Mouse (Mus musculus): Measurements from ENCODE around the gene H2-DMb2. TPM values are rescaled to one million over a fixed set of nuclear protein-coding genes. Genes with fewer than 3 reads are reported as not detected.
A peak's percentile ranks its signal among the peaks of the same experiment; 100 is the strongest.

The H2-DMb2 gene
- polyA plus RNA-seq (2015; fragmentation: Nextera tagmentation; extraction: Ambion mirVana): 2.5 and 6.1 TPM in 2 replicates

DNA sequence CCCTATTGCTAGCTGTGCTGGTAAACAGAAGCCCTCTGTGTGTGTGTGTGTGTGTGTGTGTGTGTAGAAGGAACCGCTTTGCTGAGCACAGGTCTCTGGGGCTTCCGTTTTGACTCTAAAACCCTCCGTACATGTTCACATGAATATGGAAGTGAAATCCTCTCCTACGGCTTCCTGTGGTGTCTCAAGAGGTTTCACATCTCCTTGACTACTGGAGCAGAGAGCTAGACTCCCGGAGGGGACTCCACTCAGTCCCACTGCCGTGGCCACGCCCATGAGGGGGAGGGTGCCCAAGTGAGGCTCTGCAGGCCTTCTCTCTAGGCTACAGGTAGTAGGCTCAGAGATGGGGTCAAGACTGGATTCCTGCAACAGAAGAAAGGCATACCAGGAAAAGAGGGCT, at the start of gene H2-DMb2:
H2-DMb2 (plus strand) TSS at position 275 of the 400 bp plus-strand sequence.
- peak; percentile 50 for ATAC-seq (replicated peaks; ENCODE audit: extremely low read depth, insufficient read depth, low FRiP score)

DNA sequence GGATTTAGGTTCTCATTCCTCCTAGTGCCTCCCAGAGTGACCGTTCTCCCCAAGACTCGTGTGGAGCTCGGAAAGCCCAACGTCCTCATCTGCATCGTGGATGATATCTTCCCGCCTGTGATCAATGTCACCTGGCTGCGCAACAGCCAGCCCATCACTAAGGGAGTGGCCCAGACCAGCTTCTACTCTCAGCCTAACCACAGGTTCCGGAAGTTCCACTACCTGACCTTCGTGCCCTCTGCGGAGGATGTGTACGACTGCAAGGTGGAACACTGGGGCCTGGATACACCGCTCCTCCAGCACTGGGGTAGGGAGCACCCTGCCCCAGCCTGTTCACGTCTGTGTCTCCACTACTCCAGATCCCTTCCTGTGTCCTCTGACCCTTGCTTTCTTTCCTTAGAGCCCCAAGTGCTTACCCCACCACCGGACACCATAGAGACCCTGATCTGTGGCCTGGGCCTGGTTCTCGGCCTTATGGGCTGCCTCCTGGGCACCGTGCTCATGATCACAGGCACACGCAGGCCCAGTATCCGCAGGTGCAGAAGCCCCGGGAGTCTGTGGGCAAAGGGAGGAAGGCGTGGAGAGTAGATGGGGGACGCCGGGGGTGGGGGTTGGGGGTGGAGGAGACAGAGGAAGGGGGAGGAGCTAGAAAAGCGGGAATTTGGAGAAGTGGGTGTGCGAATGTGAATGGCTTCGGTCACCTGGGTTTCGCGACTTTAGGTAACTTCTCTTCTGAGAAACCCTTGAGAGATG, 48.6 kb upstream of the H2-DMb2 start:
- Histone ChIP-seq H3K27me3 (ENCODE audit: control insufficient read depth, insufficient read depth, low read length) (no peaks in the 10 kb centered on the region), H3K4me3 (ENCODE audit: low read length) (no peak overlapping the region), H3K9me3 (replicated peaks; ENCODE audit: control insufficient read depth, low read length) (no peaks in the 10 kb centered on the region), H3K4me2 (ENCODE audit: low read depth, low read length) (no peak overlapping the region), H3K4me1 (ENCODE audit: control insufficient read depth, insufficient read depth, low read length) (peaks cover 5% of the 10 kb centered on the region), H3K9ac (ENCODE audit: low read length) (no peak overlapping the region), H3K27ac (ENCODE audit: low read length) (no peak overlapping the region), H3K36me3 (ENCODE audit: control insufficient read depth, insufficient read depth) (no peaks in the 10 kb centered on the region)
- 78% methylated on average over 27 of the region's 27 CpGs for WGBS
- no peak for ATAC-seq (replicated peaks; ENCODE audit: extremely low read depth, insufficient read depth, low FRiP score)

More for the DNA sequence above, at the start of gene H2-DMb2:
- H3K4me1 ChIP-seq (ENCODE audit: control insufficient read depth, insufficient read depth, low read length): peaks cover 9% of the 10 kb centered on the region
- H3K27ac ChIP-seq (ENCODE audit: low read length): peak within 1 kb of the TSS; percentile 61; the same call in 1 of the 2 replicates
- H3K4me3 ChIP-seq (ENCODE audit: low read length): no peak within 1 kb of the TSS
- no peak within 1 kb of the TSS for H3K4me2 ChIP-seq (ENCODE audit: low read depth, low read length)
- no peaks in the 10 kb centered on the region for H3K36me3 ChIP-seq (ENCODE audit: control insufficient read depth, insufficient read depth)
- peaks cover 22% of the 10 kb centered on the region for H3K27me3 ChIP-seq (ENCODE audit: control insufficient read depth, insufficient read depth, low read length)
- WGBS: 34% methylated on average over 7 of the region's 7 CpGs
- no peaks in the 10 kb centered on the region for H3K9me3 ChIP-seq (replicated peaks; ENCODE audit: control insufficient read depth, low read length)
- H3K9ac ChIP-seq (ENCODE audit: low read length): no peak within 1 kb of the TSS

DNA sequence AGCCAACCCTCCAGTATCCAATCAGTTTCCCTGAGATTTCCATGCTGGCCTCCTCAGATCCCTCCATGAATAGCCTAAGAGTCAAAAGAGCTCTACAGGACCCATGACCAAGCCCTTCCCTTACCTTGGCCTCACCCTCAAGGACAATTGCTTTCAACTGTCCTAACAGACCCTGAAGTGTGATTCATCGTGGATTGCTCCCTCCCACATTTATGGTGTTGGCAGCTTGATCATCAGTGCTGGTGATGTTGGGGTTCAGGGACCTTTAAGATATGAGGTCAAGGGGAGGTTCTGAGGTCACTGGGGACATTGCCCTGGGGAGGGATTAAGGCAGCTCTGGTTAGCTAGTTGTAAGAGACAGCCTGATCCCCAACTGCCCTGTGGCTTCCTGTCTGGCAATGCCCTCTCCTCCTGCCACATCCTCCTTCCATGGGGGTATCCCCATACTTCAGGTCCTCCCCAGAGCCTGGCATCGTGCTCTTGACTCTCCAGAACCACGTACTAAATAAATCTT, 46.6 kb upstream of the H2-DMb2 start:
- no peak overlapping the region for H3K9ac ChIP-seq (ENCODE audit: low read length)
- no peaks in the 10 kb centered on the region for H3K36me3 ChIP-seq (ENCODE audit: control insufficient read depth, insufficient read depth)
- H3K27ac ChIP-seq (ENCODE audit: low read length): no peak overlapping the region
- 57% methylated on average over 3 of the region's 3 CpGs for WGBS
- ATAC-seq (replicated peaks; ENCODE audit: extremely low read depth, insufficient read depth, low FRiP score): no peak
- H3K27me3 ChIP-seq (ENCODE audit: control insufficient read depth, insufficient read depth, low read length): no peaks in the 10 kb centered on the region
- H3K4me3 ChIP-seq (ENCODE audit: low read length): no peak overlapping the region
- no peaks in the 10 kb centered on the region for H3K9me3 ChIP-seq (replicated peaks; ENCODE audit: control insufficient read depth, low read length)
- H3K4me2 ChIP-seq (ENCODE audit: low read depth, low read length): no peak overlapping the region
- H3K4me1 ChIP-seq (ENCODE audit: control insufficient read depth, insufficient read depth, low read length): peaks cover 8% of the 10 kb centered on the region

DNA sequence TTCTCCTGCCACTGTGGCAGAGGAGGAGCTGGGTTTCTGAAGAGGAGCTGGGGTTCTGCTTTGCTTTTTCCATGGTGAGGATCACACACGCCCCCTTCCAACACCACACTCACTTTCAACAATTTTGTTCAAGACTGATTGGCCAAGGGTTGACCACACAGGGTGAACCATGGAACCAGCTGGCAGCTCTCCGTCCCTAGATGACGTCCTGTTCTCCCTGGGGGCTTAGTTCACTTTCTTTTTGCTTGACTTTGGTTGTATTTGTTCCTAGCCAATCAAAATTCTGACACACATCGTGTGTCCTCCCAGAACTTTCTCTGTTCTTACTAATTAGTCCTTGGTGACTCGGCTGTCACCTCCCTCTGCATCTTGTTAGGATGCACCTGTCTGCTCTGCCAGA, 45.8 kb upstream of the H2-DMb2 start:
- no peak overlapping the region for H3K9ac ChIP-seq (ENCODE audit: low read length)
- no peaks in the 10 kb centered on the region for H3K9me3 ChIP-seq (replicated peaks; ENCODE audit: control insufficient read depth, low read length)
- H3K27me3 ChIP-seq (ENCODE audit: control insufficient read depth, insufficient read depth, low read length): no peaks in the 10 kb centered on the region
- no peak for ATAC-seq (replicated peaks; ENCODE audit: extremely low read depth, insufficient read depth, low FRiP score)
- no peak overlapping the region for H3K27ac ChIP-seq (ENCODE audit: low read length)
- 62% methylated on average over 5 of the region's 5 CpGs for WGBS
- no peaks in the 10 kb centered on the region for H3K36me3 ChIP-seq (ENCODE audit: control insufficient read depth, insufficient read depth)
- H3K4me1 ChIP-seq (ENCODE audit: control insufficient read depth, insufficient read depth, low read length): peaks cover 8% of the 10 kb centered on the region
- no peak overlapping the region for H3K4me3 ChIP-seq (ENCODE audit: low read length)
- H3K4me2 ChIP-seq (ENCODE audit: low read depth, low read length): no peak overlapping the region

DNA sequence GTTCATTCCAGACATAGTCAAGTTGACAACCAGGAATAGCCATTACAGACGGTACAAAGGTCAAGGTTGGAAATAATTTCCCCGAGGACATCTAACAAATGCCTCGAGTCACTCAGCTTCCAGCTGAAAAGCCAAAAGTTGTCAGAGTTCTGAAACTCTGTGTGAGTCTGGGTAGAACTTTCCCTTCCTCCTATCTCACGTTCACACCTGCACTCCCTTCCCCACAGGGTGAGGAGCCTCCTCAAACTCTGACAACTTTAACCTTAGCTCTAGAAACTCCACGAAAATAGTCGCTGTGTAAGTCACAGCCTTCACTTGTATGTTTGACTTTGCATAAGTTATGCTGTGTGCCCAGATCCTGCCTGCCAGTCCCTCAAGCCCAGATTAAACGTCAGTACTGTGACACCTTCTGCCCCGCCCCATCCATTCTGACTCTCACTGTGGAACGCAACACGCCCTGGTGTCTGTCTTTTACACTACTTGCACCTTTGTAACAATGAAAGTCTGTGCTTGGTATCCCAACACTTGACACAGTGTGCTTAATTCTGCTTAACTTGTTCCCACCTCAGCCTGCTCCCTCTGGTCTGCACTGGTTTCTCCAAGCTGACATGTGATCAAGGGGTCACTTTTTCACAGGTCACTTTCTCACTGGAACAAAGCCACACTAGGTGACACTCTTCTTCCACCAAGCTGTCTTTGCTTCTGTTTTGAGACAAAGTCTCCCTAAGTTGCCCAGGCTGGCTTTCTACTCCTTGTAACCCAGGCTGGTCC, 44.2 kb upstream of the H2-DMb2 start:
- Histone ChIP-seq H3K27ac (ENCODE audit: low read length) (no peak overlapping the region), H3K4me3 (ENCODE audit: low read length) (no peak overlapping the region), H3K36me3 (ENCODE audit: control insufficient read depth, insufficient read depth) (no peaks in the 10 kb centered on the region), H3K9me3 (replicated peaks; ENCODE audit: control insufficient read depth, low read length) (no peaks in the 10 kb centered on the region), H3K27me3 (ENCODE audit: control insufficient read depth, insufficient read depth, low read length) (no peaks in the 10 kb centered on the region), H3K4me1 (ENCODE audit: control insufficient read depth, insufficient read depth, low read length) (peaks cover 8% of the 10 kb centered on the region), H3K9ac (ENCODE audit: low read length) (no peak overlapping the region), H3K4me2 (ENCODE audit: low read depth, low read length) (no peak overlapping the region)
- no peak for ATAC-seq (replicated peaks; ENCODE audit: extremely low read depth, insufficient read depth, low FRiP score)
- 35% methylated on average over 10 of the region's 10 CpGs for WGBS

DNA sequence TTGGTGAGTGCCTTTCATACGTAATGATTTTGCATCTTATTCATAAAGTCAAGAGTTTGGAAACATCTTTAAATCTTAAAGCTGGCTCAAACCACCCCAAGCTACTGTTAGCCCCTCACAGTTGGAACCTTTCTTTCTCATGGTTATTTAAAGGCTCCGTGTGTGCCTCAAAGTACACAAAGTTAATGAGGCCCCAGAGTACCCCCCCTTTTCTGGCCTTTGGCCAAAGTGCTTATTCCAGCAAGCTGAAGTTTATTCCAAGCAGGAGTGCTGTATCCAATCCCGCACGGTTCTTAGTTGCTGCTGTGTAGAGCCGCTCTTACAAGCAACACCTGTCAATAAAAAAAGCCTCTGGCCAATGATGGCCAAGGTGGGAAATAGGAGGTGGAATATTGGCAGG, 43.6 kb upstream of the H2-DMb2 start:
- ATAC-seq (replicated peaks; ENCODE audit: extremely low read depth, insufficient read depth, low FRiP score): no peak
- 52% methylated on average over 5 of the region's 5 CpGs for WGBS

DNA sequence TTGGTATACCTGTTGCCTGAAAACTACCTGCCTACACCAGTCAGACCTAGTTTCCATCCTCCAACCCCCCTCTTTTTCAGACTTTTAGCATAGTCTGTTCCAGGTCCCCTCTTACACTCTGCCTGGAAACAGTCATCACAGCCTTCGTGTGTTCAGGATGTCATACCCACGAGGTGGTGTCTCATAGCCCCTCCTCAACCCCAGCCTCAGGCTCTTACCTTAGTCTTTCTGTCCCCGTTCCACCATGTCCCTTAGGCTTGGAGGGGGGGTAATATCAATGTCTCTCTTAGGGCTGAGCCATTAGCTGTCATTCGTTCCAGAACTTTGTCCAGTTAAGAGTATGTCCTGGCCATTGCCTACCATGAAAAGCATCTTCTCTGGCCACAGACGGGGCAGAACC, 41.9 kb upstream of the H2-DMb2 start:
- H3K4me2 ChIP-seq (ENCODE audit: low read depth, low read length): no peak overlapping the region
- 0 out of 2 replicates have a peak, but pooled peaks have one; percentile 7 for ATAC-seq (replicated peaks; ENCODE audit: extremely low read depth, insufficient read depth, low FRiP score)
- 25% methylated on average over 5 of the region's 5 CpGs for WGBS

More for the DNA sequence above, 43.6 kb upstream of the H2-DMb2 start:
- Histone ChIP-seq H3K27ac (ENCODE audit: low read length) (no peak overlapping the region), H3K4me1 (ENCODE audit: control insufficient read depth, insufficient read depth, low read length) (peaks cover 8% of the 10 kb centered on the region), H3K27me3 (ENCODE audit: control insufficient read depth, insufficient read depth, low read length) (no peaks in the 10 kb centered on the region), H3K4me2 (ENCODE audit: low read depth, low read length) (no peak overlapping the region), H3K9me3 (replicated peaks; ENCODE audit: control insufficient read depth, low read length) (no peaks in the 10 kb centered on the region), H3K36me3 (ENCODE audit: control insufficient read depth, insufficient read depth) (no peaks in the 10 kb centered on the region), H3K4me3 (ENCODE audit: low read length) (no peak overlapping the region), H3K9ac (ENCODE audit: low read length) (no peak overlapping the region)

DNA sequence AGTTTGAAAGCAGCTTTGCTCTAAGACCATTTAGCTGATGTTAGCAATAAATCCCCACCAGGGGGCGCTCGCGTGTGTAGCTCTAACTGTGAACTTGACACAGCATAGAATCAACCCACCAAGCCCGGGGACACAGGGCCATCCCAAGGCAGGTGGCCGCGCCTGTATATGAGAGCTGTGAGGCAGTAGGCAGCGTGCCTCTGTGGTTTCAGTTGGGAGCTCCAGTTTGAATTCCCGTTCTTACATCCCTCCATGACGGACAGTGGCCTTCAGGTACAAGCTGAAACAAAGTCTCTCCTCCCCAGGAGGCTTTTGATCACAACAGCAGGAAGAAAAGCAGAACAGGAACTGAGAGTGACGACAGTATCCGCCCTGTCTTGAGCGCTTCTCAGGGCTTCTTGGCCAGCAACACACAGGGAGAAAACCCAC, 41.5 kb upstream of the H2-DMb2 start:
- Histone ChIP-seq H3K4me3 (ENCODE audit: low read length) (peak overlapping the region; percentile 38), H3K27ac (ENCODE audit: low read length) (no peak overlapping the region), H3K27me3 (ENCODE audit: control insufficient read depth, insufficient read depth, low read length) (no peaks in the 10 kb centered on the region), H3K36me3 (ENCODE audit: control insufficient read depth, insufficient read depth) (no peaks in the 10 kb centered on the region), H3K9me3 (replicated peaks; ENCODE audit: control insufficient read depth, low read length) (no peaks in the 10 kb centered on the region), H3K9ac (ENCODE audit: low read length) (peak overlapping the region; percentile 48; the same call in 1 of the 2 replicates), H3K4me2 (ENCODE audit: low read depth, low read length) (peak overlapping the region; percentile 58), H3K4me1 (ENCODE audit: control insufficient read depth, insufficient read depth, low read length) (peaks cover 8% of the 10 kb centered on the region)
- peak; percentile 66 for ATAC-seq (replicated peaks; ENCODE audit: extremely low read depth, insufficient read depth, low FRiP score)
- 7% methylated on average over 12 of the region's 12 CpGs for WGBS

More for the DNA sequence above, 41.9 kb upstream of the H2-DMb2 start:
- H3K4me1 ChIP-seq (ENCODE audit: control insufficient read depth, insufficient read depth, low read length): peaks cover 8% of the 10 kb centered on the region
- no peak overlapping the region for H3K4me3 ChIP-seq (ENCODE audit: low read length)
- H3K9me3 ChIP-seq (replicated peaks; ENCODE audit: control insufficient read depth, low read length): no peaks in the 10 kb centered on the region
- H3K27me3 ChIP-seq (ENCODE audit: control insufficient read depth, insufficient read depth, low read length): no peaks in the 10 kb centered on the region
- H3K36me3 ChIP-seq (ENCODE audit: control insufficient read depth, insufficient read depth): no peaks in the 10 kb centered on the region
- H3K9ac ChIP-seq (ENCODE audit: low read length): no peak overlapping the region; the same call in 1 of the 2 replicates
- H3K27ac ChIP-seq (ENCODE audit: low read length): no peak overlapping the region

DNA sequence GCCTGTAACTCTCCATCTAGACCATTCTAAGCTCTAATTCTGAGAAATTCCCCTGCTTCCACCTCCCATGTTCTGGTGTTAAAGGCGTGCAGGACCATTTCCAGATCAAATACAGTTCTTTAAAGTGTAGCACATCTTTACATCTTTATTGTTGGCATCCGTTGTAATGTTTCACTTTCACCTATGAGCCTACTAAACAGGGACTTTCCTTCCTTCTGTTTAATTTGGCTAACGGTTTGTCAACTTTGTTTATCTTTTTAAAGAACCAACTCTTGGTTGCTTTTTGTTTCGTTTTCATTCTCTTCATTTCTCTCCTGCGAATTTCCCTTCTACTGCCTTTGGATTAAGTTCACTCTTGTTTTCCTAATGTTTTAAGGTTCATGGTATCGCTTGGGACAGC, 40.3 kb upstream of the H2-DMb2 start:
- no peak for ATAC-seq (replicated peaks; ENCODE audit: extremely low read depth, insufficient read depth, low FRiP score)
- WGBS: 68% methylated on average over 6 of the region's 6 CpGs

More for the DNA sequence above, 40.3 kb upstream of the H2-DMb2 start:
- H3K4me3 ChIP-seq (ENCODE audit: low read length): no peak overlapping the region
- H3K9ac ChIP-seq (ENCODE audit: low read length): no peak overlapping the region
- no peaks in the 10 kb centered on the region for H3K9me3 ChIP-seq (replicated peaks; ENCODE audit: control insufficient read depth, low read length)
- H3K4me2 ChIP-seq (ENCODE audit: low read depth, low read length): no peak overlapping the region
- no peak overlapping the region for H3K27ac ChIP-seq (ENCODE audit: low read length)
- H3K27me3 ChIP-seq (ENCODE audit: control insufficient read depth, insufficient read depth, low read length): no peaks in the 10 kb centered on the region
- peaks cover 8% of the 10 kb centered on the region for H3K4me1 ChIP-seq (ENCODE audit: control insufficient read depth, insufficient read depth, low read length)
- no peaks in the 10 kb centered on the region for H3K36me3 ChIP-seq (ENCODE audit: control insufficient read depth, insufficient read depth)
